Mouse (Mus musculus): ENCODE measurements around the gene Nckap1.

- 0 out of 2 replicates have a peak, but pooled peaks have one; percentile 6 for TF ChIP-seq CTCF (IDR thresholded peaks at IDR 0.05; ENCODE audit: low read depth)
- no peak for TF ChIP-seq EP300 (IDR thresholded peaks at IDR 0.05; ENCODE audit: low read depth)
Measured at GRCm38 (mm10) chr2:80537156-80537555, 44.0 kb downstream of the Nckap1 start.
